Mouse (Mus musculus): ENCODE measurements at regions not wholly inside any gene's neighbourhood (a gene's known extent, or its start where the extent isn't known, plus 50 kb on each side); places are given as distances from the start of the nearest gene placed in this dataset.

DNA sequence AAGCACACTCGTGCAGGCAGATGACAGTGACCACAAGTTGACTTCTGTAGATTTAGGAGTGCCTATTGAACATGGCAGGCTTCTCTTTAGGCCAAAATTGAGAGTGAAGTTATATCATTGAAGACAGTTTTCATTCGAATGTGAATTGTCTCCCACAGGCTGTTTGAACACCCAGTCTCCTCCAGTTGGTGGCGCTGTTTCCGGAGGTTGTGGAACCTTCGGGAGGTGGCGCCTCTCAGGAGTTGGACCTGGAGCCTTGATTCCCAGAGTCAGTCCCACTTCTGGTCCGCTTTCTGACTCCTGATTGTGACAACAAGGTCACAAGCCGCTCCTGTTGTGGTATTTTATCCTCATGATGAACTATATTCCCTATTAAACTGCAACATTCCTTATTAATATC lies 254.5 kb downstream of the Gm11077 start:
- Histone ChIP-seq H3K9me3 (replicated peaks; ENCODE audit: control insufficient read depth, low read length) (no peaks in the 10 kb centered on the region), H3K4me1 (ENCODE audit: control insufficient read depth, insufficient read depth, low read length) (no peaks in the 10 kb centered on the region), H3K36me3 (ENCODE audit: control insufficient read depth, insufficient read depth, low read length) (no peaks in the 10 kb centered on the region), H3K27ac (ENCODE audit: low read depth, low read length) (no peak overlapping the region), H3K9ac (ENCODE audit: low read depth, low read length) (no peak overlapping the region), H3K27me3 (ENCODE audit: control insufficient read depth, insufficient read depth, low read length) (no peaks in the 10 kb centered on the region), H3K4me2 (no peak overlapping the region), H3K4me3 (ENCODE audit: low read depth, low read length) (no peak overlapping the region)
- WGBS (ENCODE audit: insufficient replicate concordance), result 89% methylated on average over 8 of the region's 8 CpGs
- no peak for ATAC-seq (replicated peaks; ENCODE audit: insufficient number of reproducible peaks, low FRiP score, low TSS enrichment)

DNA sequence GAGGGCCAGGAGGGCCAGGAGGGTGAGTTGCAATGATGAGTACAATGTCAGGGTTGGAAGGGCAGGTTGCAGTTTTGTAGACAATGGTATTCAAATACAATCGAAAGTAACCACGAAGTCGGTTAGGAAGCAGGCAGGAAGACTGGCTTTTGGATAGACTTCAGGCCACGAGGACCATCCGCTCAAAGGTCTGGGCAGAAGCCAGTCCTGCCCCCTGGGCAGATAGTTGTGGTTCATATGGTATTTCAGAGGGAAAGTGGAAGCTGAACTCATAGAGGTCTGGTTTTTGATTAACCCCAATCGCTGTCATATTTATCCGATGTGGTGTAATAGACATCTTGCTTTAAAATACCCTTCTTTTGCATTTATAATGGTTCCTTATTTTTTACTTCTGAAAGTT lies 255.2 kb downstream of the Gm11077 start:
- H3K4me2 ChIP-seq, result no peak overlapping the region
- no peak overlapping the region for H3K27ac ChIP-seq (ENCODE audit: low read depth, low read length)
- H3K9me3 ChIP-seq (replicated peaks; ENCODE audit: control insufficient read depth, low read length), result no peaks in the 10 kb centered on the region
- ATAC-seq (replicated peaks; ENCODE audit: insufficient number of reproducible peaks, low FRiP score, low TSS enrichment), result no peak
- 84% methylated on average over 7 of the region's 7 CpGs for WGBS (ENCODE audit: insufficient replicate concordance)
- H3K9ac ChIP-seq (ENCODE audit: low read depth, low read length), result no peak overlapping the region
- H3K4me1 ChIP-seq (ENCODE audit: control insufficient read depth, insufficient read depth, low read length), result no peaks in the 10 kb centered on the region
- H3K27me3 ChIP-seq (ENCODE audit: control insufficient read depth, insufficient read depth, low read length), result no peaks in the 10 kb centered on the region
- H3K4me3 ChIP-seq (ENCODE audit: low read depth, low read length), result no peak overlapping the region
- H3K36me3 ChIP-seq (ENCODE audit: control insufficient read depth, insufficient read depth, low read length), result no peaks in the 10 kb centered on the region

DNA sequence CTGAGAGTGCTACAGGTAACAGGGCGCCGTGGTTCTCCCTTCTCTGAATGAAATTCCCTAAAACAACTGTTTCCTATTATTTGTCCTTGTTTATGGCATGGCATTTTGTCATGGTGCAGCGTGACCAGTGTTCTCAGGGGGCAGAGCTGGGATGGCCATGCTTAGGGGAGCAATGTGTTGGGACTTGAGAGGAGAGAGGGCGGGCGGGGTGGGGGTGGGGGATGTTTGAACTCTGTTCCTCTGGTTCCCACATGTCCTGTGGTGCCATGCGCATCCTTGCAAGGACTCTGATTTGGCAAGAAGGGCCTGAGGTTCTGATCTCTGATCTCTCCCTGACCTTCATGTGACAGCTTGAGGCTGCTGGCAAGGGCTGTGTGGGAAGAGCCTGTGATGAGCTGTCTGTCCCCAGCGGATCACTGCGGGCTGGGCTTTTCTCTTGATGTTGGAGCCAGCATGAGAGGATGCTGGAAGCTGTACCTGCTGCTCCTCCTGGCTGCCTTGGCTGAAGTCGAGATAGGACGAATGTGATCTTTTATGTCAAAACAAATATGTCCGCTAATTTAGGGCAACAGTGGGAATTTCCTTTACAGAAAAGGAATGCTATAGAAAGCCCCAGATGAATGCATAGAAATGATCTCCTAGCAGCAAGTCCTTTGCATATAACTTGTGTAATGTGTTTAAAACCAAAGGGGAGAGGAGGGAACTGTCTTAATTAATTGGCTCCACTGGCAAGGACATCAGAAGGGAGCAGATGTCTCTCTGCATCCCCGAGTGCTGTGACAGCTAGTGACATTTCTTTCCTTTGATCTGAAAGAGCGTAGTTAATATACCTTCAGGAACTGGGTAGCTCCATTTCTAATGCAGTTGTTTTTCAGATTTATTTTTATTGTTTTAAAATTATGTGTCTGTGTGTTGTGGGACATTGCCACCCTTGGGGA lies 255.2 kb upstream of the Pde3a start:
- peaks cover 4% of the 10 kb centered on the region; the same call in 1 of the 2 replicates for H3K9me3 ChIP-seq (replicated peaks; ENCODE audit: control insufficient read depth, low read length)
- H3K27ac ChIP-seq (ENCODE audit: low read depth, low read length), result no peak overlapping the region
- H3K27me3 ChIP-seq (ENCODE audit: control insufficient read depth, insufficient read depth, low read length), result no peaks in the 10 kb centered on the region
- ATAC-seq (replicated peaks; ENCODE audit: insufficient number of reproducible peaks, low FRiP score, low TSS enrichment), result no peak
- H3K9ac ChIP-seq (ENCODE audit: low read depth, low read length), result no peak overlapping the region
- H3K4me1 ChIP-seq (ENCODE audit: control insufficient read depth, insufficient read depth, low read length), result no peaks in the 10 kb centered on the region
- WGBS (ENCODE audit: insufficient replicate concordance), result 80% methylated on average over 13 of the region's 13 CpGs
- H3K4me3 ChIP-seq (ENCODE audit: low read depth, low read length), result no peak overlapping the region
- no peaks in the 10 kb centered on the region for H3K36me3 ChIP-seq (ENCODE audit: control insufficient read depth, insufficient read depth, low read length)
- no peak overlapping the region for H3K4me2 ChIP-seq

DNA sequence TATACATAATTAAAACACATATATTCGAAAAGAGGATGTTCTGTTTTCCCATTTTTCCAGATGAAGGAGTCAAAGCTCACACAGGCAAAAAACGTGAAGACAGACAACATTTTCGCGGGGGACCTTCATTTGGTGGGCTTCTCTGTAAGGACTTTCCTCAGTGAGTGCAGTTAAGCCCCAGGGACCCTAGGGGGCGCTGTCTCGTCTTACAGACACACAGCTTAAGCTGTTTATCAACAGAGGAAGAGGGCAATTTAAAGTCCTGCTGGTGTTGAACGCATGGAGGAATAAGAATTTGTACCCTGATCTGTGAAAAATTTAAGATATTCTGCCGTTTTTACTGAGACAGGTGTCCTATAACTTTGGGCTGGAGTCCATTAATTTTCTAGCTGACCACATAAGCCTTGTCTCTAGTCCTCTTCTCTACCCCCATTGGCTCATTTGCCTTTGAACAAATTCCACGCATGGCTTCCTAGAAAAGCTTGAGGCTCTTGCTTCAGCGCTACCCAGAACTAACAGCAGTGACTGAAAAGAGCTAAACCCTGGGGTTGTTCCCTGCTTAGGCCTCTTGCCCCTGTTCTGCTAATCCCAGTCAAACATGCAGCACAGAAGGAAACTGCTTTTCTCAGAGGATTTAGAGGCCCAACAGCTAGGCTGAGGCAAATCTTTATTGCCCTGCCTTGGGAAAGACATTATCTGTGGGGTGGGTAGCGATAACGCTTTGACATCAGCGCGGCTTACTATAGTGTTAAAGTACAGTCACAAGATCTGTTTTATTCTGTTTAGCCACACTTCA lies 253.5 kb upstream of the Pde3a start:
- 0 out of 2 replicates have a peak, but pooled peaks cover under 1% of the 10 kb centered on the region for H3K4me1 ChIP-seq (ENCODE audit: control insufficient read depth, insufficient read depth, low read length)
- H3K36me3 ChIP-seq (ENCODE audit: control insufficient read depth, insufficient read depth, low read length), result no peaks in the 10 kb centered on the region
- H3K4me3 ChIP-seq (ENCODE audit: low read depth, low read length), result no peak overlapping the region
- ATAC-seq (replicated peaks; ENCODE audit: insufficient number of reproducible peaks, low FRiP score, low TSS enrichment), result no peak
- WGBS (ENCODE audit: insufficient replicate concordance), result 70% methylated on average over 14 of the region's 14 CpGs
- H3K9me3 ChIP-seq (replicated peaks; ENCODE audit: control insufficient read depth, low read length), result peaks cover 4% of the 10 kb centered on the region; the same call in 1 of the 2 replicates
- H3K9ac ChIP-seq (ENCODE audit: low read depth, low read length), result no peak overlapping the region
- no peaks in the 10 kb centered on the region for H3K27me3 ChIP-seq (ENCODE audit: control insufficient read depth, insufficient read depth, low read length)
- H3K27ac ChIP-seq (ENCODE audit: low read depth, low read length), result no peak overlapping the region
- H3K4me2 ChIP-seq, result no peak overlapping the region

DNA sequence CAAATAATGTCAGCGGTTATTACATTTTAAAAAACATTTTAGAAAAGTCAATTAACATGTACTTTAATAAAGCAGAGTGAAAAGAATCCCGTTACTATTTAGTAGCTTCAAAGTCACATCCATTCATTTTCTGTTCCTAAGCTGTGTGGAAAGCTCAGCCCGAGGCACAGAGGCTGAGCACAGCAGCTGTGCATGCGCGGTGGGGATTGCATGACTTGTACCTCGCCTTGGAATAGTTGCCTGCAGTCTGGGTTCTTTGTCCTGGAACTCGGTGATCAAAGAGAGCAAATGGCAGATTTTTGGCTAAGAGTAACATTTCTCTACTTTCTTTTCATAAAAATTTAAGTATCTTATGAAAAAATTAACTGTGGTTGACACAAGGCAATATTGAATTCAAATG lies 251.0 kb upstream of the Pde3a start:
- H3K9me3 ChIP-seq (replicated peaks; ENCODE audit: control insufficient read depth, low read length), result no peaks in the 10 kb centered on the region
- WGBS (ENCODE audit: insufficient replicate concordance), result 83% methylated on average over 7 of the region's 7 CpGs
- H3K4me3 ChIP-seq (ENCODE audit: low read depth, low read length), result no peak overlapping the region
- H3K36me3 ChIP-seq (ENCODE audit: control insufficient read depth, insufficient read depth, low read length), result no peaks in the 10 kb centered on the region
- H3K4me2 ChIP-seq, result no peak overlapping the region
- no peaks in the 10 kb centered on the region for H3K27me3 ChIP-seq (ENCODE audit: control insufficient read depth, insufficient read depth, low read length)
- H3K27ac ChIP-seq (ENCODE audit: low read depth, low read length), result no peak overlapping the region
- ATAC-seq (replicated peaks; ENCODE audit: insufficient number of reproducible peaks, low FRiP score, low TSS enrichment), result no peak
- 0 out of 2 replicates have a peak, but pooled peaks cover 2% of the 10 kb centered on the region for H3K4me1 ChIP-seq (ENCODE audit: control insufficient read depth, insufficient read depth, low read length)
- H3K9ac ChIP-seq (ENCODE audit: low read depth, low read length), result no peak overlapping the region

DNA sequence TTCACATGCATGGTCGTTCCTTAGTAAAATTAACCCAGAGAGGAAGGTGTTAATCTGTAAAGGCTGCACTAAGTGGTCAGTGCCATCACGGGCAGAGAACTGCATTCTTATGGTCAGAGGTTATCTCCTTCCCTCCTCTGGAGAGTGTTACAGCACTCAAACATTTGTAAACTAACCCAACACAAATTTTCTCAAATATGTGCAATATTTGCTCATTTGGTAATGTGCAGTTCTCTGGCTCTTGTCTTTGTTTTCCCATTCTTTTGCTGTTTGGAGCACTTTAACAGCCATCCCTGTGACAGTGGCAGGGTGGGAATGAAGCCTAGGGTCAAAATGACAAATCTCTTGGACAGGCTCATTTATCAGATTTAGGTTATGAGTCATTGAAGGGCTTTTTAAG lies 248.5 kb upstream of the Pde3a start:
- Histone ChIP-seq H3K27ac (ENCODE audit: low read depth, low read length) (no peak overlapping the region), H3K27me3 (ENCODE audit: control insufficient read depth, insufficient read depth, low read length) (no peaks in the 10 kb centered on the region), H3K4me3 (ENCODE audit: low read depth, low read length) (no peak overlapping the region), H3K4me2 (no peak overlapping the region), H3K36me3 (ENCODE audit: control insufficient read depth, insufficient read depth, low read length) (no peaks in the 10 kb centered on the region), H3K9ac (ENCODE audit: low read depth, low read length) (no peak overlapping the region), H3K9me3 (replicated peaks; ENCODE audit: control insufficient read depth, low read length) (no peaks in the 10 kb centered on the region), H3K4me1 (ENCODE audit: control insufficient read depth, insufficient read depth, low read length) (0 out of 2 replicates have a peak, but pooled peaks cover 2% of the 10 kb centered on the region)
- no peak for ATAC-seq (replicated peaks; ENCODE audit: insufficient number of reproducible peaks, low FRiP score, low TSS enrichment)
- WGBS (ENCODE audit: insufficient replicate concordance), result 16% methylated on average over 2 of the region's 2 CpGs

DNA sequence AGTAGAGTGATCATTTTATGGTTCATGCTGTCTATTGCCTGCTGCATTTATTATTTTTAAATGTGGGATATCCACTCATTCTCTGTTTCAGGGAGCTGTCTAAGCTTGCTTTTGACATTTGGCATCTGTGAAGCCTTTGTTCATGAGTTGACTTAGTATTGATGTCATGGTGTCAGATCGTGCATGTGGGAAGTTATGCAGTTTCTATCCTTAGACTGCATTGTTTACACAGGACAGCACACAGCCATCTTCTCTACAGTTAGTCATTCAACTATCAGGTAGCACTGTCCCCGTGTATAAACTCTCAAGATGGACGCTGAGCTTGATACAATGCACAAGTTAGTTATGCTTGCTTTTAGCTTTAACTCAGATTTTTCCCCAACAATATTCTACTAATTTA lies 247.8 kb upstream of the Pde3a start:
- Histone ChIP-seq H3K4me1 (ENCODE audit: control insufficient read depth, insufficient read depth, low read length) (0 out of 2 replicates have a peak, but pooled peaks cover 2% of the 10 kb centered on the region), H3K36me3 (ENCODE audit: control insufficient read depth, insufficient read depth, low read length) (no peaks in the 10 kb centered on the region), H3K27me3 (ENCODE audit: control insufficient read depth, insufficient read depth, low read length) (no peaks in the 10 kb centered on the region), H3K4me3 (ENCODE audit: low read depth, low read length) (no peak overlapping the region), H3K27ac (ENCODE audit: low read depth, low read length) (no peak overlapping the region), H3K9ac (ENCODE audit: low read depth, low read length) (no peak overlapping the region), H3K4me2 (no peak overlapping the region), H3K9me3 (replicated peaks; ENCODE audit: control insufficient read depth, low read length) (no peaks in the 10 kb centered on the region)
- no peak for ATAC-seq (replicated peaks; ENCODE audit: insufficient number of reproducible peaks, low FRiP score, low TSS enrichment)
- 57% methylated on average over 3 of the region's 3 CpGs for WGBS (ENCODE audit: insufficient replicate concordance)

DNA sequence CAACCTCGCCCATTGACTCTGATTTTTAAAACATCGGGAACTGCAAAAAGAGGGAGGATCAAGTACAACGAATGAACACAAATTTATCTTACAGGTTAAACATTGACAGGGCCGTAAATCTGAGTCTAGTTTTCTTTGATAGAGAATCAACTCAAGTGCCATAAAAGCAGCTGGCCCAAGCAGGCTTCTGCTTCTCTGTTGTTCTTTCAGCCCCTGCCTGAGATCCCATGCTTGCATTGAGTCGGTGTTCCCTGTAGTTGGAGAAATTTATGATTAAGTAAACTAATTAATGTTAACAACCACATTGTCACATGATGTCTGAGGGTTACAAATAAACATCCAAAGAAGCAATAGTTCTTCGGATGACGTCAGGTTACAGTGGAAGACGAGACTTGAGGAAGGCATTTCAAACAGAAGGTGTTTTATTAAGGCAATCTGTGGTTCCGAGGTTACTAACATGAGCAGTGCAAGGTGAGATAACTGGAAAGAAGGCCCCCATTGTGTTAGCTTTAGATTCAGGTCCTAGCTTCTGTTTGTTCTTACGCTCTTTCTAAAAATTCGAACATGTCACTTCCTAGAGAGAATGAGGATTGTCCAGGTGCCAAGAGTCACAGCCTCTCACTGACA lies 233.9 kb upstream of the Pde3a start:
- ATAC-seq (replicated peaks; ENCODE audit: insufficient number of reproducible peaks, low FRiP score, low TSS enrichment), result no peak
- H3K27ac ChIP-seq (ENCODE audit: low read depth, low read length), result no peak overlapping the region
- no peaks in the 10 kb centered on the region for H3K27me3 ChIP-seq (ENCODE audit: control insufficient read depth, insufficient read depth, low read length)
- no peaks in the 10 kb centered on the region for H3K36me3 ChIP-seq (ENCODE audit: control insufficient read depth, insufficient read depth, low read length)
- H3K9ac ChIP-seq (ENCODE audit: low read depth, low read length), result no peak overlapping the region
- H3K4me1 ChIP-seq (ENCODE audit: control insufficient read depth, insufficient read depth, low read length), result 0 out of 2 replicates have a peak, but pooled peaks cover 2% of the 10 kb centered on the region
- 0 out of 2 replicates have a peak, but pooled peaks cover 3% of the 10 kb centered on the region for H3K9me3 ChIP-seq (replicated peaks; ENCODE audit: control insufficient read depth, low read length)
- WGBS (ENCODE audit: insufficient replicate concordance), result 83% methylated on average over 11 of the region's 11 CpGs
- H3K4me2 ChIP-seq, result no peak overlapping the region
- no peak overlapping the region for H3K4me3 ChIP-seq (ENCODE audit: low read depth, low read length)
